Mouse (Mus musculus): Measurements from ENCODE around the gene Shld1. TPM values are rescaled to one million over a fixed set of nuclear protein-coding genes. Genes with fewer than 3 reads are reported as not detected.
A peak's percentile ranks its signal among the peaks of the same experiment; 100 is the strongest.

Gene Shld1
- polyA plus RNA-seq, 1 experiment from 2014 or later: 11.2 TPM

GRCm38 (mm10) chr2:132697256-132697655 is 10.5 kb downstream of the Shld1 start:
- Histone ChIP-seq H3K4me1 (replicated peaks; ENCODE audit: control insufficient read depth, insufficient read depth, low read length) (no peaks in the 10 kb centered on the region), H3K27me3 (replicated peaks; ENCODE audit: control insufficient read depth, insufficient read depth, low read length) (no peaks in the 10 kb centered on the region), H3K9me3 (ENCODE audit: control insufficient read depth) (no peaks in the 10 kb centered on the region), H3K27ac (ENCODE audit: low read depth, low read length) (peak overlapping the region; percentile 21; the same call in 1 of the 2 replicates), H3K4me3 (ENCODE audit: low read depth, low read length) (no peak overlapping the region), H3K9ac (ENCODE audit: low read depth, low read length) (no peak overlapping the region), H3K36me3 (ENCODE audit: control insufficient read depth, insufficient read depth) (peaks cover 5% of the 10 kb centered on the region; the same call in 1 of the 2 replicates), H3K4me2 (replicated peaks; ENCODE audit: low read depth) (no peak overlapping the region)
- no peak for ATAC-seq
- no peak for TF ChIP-seq CTCF (IDR thresholded peaks at IDR 0.05; ENCODE audit: low read depth)
- WGBS: 64% methylated on average over 5 of the region's 5 CpGs

GRCm38 (mm10) chr2:132697695-132698094 is 11.0 kb downstream of the Shld1 start:
- TF ChIP-seq CTCF (IDR thresholded peaks at IDR 0.05; ENCODE audit: low read depth): no peak
- ATAC-seq: no peak
- 59% methylated on average over 7 of the region's 7 CpGs for WGBS

GRCm38 (mm10) chr2:132698420-132698819 is 11.7 kb downstream of the Shld1 start:
- peak overlapping the region; percentile 42 for H3K27ac ChIP-seq (ENCODE audit: low read depth, low read length)
- H3K9me3 ChIP-seq (ENCODE audit: control insufficient read depth): no peaks in the 10 kb centered on the region
- ATAC-seq: peak; percentile 69
- no peaks in the 10 kb centered on the region for H3K4me1 ChIP-seq (replicated peaks; ENCODE audit: control insufficient read depth, insufficient read depth, low read length)
- no peak overlapping the region for H3K4me3 ChIP-seq (ENCODE audit: low read depth, low read length)
- no peak overlapping the region for H3K4me2 ChIP-seq (replicated peaks; ENCODE audit: low read depth)
- no peaks in the 10 kb centered on the region for H3K27me3 ChIP-seq (replicated peaks; ENCODE audit: control insufficient read depth, insufficient read depth, low read length)
- no peak for TF ChIP-seq CTCF (IDR thresholded peaks at IDR 0.05; ENCODE audit: low read depth)
- H3K9ac ChIP-seq (ENCODE audit: low read depth, low read length): no peak overlapping the region
- peaks cover 5% of the 10 kb centered on the region; the same call in 1 of the 2 replicates for H3K36me3 ChIP-seq (ENCODE audit: control insufficient read depth, insufficient read depth)
- 29% methylated on average over 6 of the region's 6 CpGs for WGBS

More at GRCm38 (mm10) chr2:132697695-132698094, 11.0 kb downstream of the Shld1 start:
- Histone ChIP-seq H3K4me2 (replicated peaks; ENCODE audit: low read depth) (no peak overlapping the region), H3K9ac (ENCODE audit: low read depth, low read length) (no peak overlapping the region), H3K27me3 (replicated peaks; ENCODE audit: control insufficient read depth, insufficient read depth, low read length) (no peaks in the 10 kb centered on the region), H3K9me3 (ENCODE audit: control insufficient read depth) (no peaks in the 10 kb centered on the region), H3K27ac (ENCODE audit: low read depth, low read length) (0 out of 2 replicates have a peak overlapping the region, but pooled peaks have one; percentile 42), H3K4me1 (replicated peaks; ENCODE audit: control insufficient read depth, insufficient read depth, low read length) (no peaks in the 10 kb centered on the region), H3K36me3 (ENCODE audit: control insufficient read depth, insufficient read depth) (peaks cover 5% of the 10 kb centered on the region; the same call in 1 of the 2 replicates), H3K4me3 (ENCODE audit: low read depth, low read length) (no peak overlapping the region)

- Histone ChIP-seq H3K9ac (ENCODE audit: low read depth, low read length) (no peak overlapping the region), H3K27me3 (replicated peaks; ENCODE audit: control insufficient read depth, insufficient read depth, low read length) (no peaks in the 10 kb centered on the region), H3K4me3 (ENCODE audit: low read depth, low read length) (no peak overlapping the region), H3K36me3 (ENCODE audit: control insufficient read depth, insufficient read depth) (0 out of 2 replicates have a peak, but pooled peaks cover 5% of the 10 kb centered on the region), H3K27ac (ENCODE audit: low read depth, low read length) (no peak overlapping the region), H3K9me3 (ENCODE audit: control insufficient read depth) (no peaks in the 10 kb centered on the region), H3K4me2 (replicated peaks; ENCODE audit: low read depth) (no peak overlapping the region), H3K4me1 (replicated peaks; ENCODE audit: control insufficient read depth, insufficient read depth, low read length) (no peaks in the 10 kb centered on the region)
- WGBS: 97% methylated on average over 4 of the region's 4 CpGs
- no peak for ATAC-seq
- no peak for TF ChIP-seq CTCF (IDR thresholded peaks at IDR 0.05; ENCODE audit: low read depth)
Measured at GRCm38 (mm10) chr2:132700921-132701320, 14.2 kb downstream of the Shld1 start.

- 23% methylated on average over 7 of the region's 7 CpGs for WGBS
- Histone ChIP-seq H3K27me3 (replicated peaks; ENCODE audit: control insufficient read depth, insufficient read depth, low read length) (no peaks in the 10 kb centered on the region), H3K36me3 (ENCODE audit: control insufficient read depth, insufficient read depth) (0 out of 2 replicates have a peak, but pooled peaks cover 5% of the 10 kb centered on the region), H3K9me3 (ENCODE audit: control insufficient read depth) (no peaks in the 10 kb centered on the region), H3K4me2 (replicated peaks; ENCODE audit: low read depth) (no peak overlapping the region), H3K4me1 (replicated peaks; ENCODE audit: control insufficient read depth, insufficient read depth, low read length) (no peaks in the 10 kb centered on the region), H3K4me3 (ENCODE audit: low read depth, low read length) (no peak overlapping the region), H3K9ac (ENCODE audit: low read depth, low read length) (no peak overlapping the region), H3K27ac (ENCODE audit: low read depth, low read length) (no peak overlapping the region)
- TF ChIP-seq CTCF (IDR thresholded peaks at IDR 0.05; ENCODE audit: low read depth): peak; percentile 88
- no peak for ATAC-seq
Measured at GRCm38 (mm10) chr2:132701451-132701886, 14.7 kb downstream of the Shld1 start.

- H3K4me1 ChIP-seq (replicated peaks; ENCODE audit: control insufficient read depth, insufficient read depth, low read length): no peaks in the 10 kb centered on the region
- no peak for TF ChIP-seq CTCF (IDR thresholded peaks at IDR 0.05; ENCODE audit: low read depth)
- no peaks in the 10 kb centered on the region for H3K27me3 ChIP-seq (replicated peaks; ENCODE audit: control insufficient read depth, insufficient read depth, low read length)
- H3K36me3 ChIP-seq (ENCODE audit: control insufficient read depth, insufficient read depth): 0 out of 2 replicates have a peak, but pooled peaks cover 5% of the 10 kb centered on the region
- no peak overlapping the region for H3K9ac ChIP-seq (ENCODE audit: low read depth, low read length)
- no peak overlapping the region for H3K4me3 ChIP-seq (ENCODE audit: low read depth, low read length)
- ATAC-seq: no peak
- no peak overlapping the region for H3K4me2 ChIP-seq (replicated peaks; ENCODE audit: low read depth)
- no peak overlapping the region for H3K27ac ChIP-seq (ENCODE audit: low read depth, low read length)
- WGBS: 80% methylated on average over 10 of the region's 10 CpGs
- H3K9me3 ChIP-seq (ENCODE audit: control insufficient read depth): no peaks in the 10 kb centered on the region
Measured at GRCm38 (mm10) chr2:132705251-132705992, 18.7 kb downstream of the Shld1 start.
